Mouse (Mus musculus): ENCODE results near the gene Mknk1. TPM values are rescaled to one million over a fixed set of nuclear protein-coding genes. Genes with fewer than 3 reads are reported as not detected.

Mknk1 gene
- total and polyA plus RNA-seq, 3 experiments: 25.8 to 38.5 TPM; not detected in 1

- H3K79me2 ChIP-seq (ENCODE audit: control insufficient read depth, insufficient read depth, low read length, poor library complexity): no peaks in the 10 kb centered on the region
- no peaks in the 10 kb centered on the region for H3K4me1 ChIP-seq (ENCODE audit: control insufficient read depth in 1 of 2, insufficient read depth in 2 of 2, low read length in 2 of 2)
- TF ChIP-seq POLR2A (IDR thresholded peaks at IDR 0.05; ENCODE audit: control insufficient read depth in 1 of 2, insufficient read depth in 1 of 2, low read depth in 1 of 2, low read length in 2 of 2, poor library complexity in 1 of 2): no peak
- no peak for TF ChIP-seq JUND (IDR thresholded peaks at IDR 0.05; ENCODE audit: low read depth, low read length)
- TF ChIP-seq RCOR1 (IDR thresholded peaks at IDR 0.05; ENCODE audit: low read depth, low read length): no peak
- TF ChIP-seq EP300 (IDR thresholded peaks at IDR 0.05; ENCODE audit: low read depth in 1 of 2, low read length in 2 of 2): no peak
- no peak for TF ChIP-seq GABPA (IDR thresholded peaks at IDR 0.05; ENCODE audit: low read depth, low read length)
- no peak for TF ChIP-seq MAX (IDR thresholded peaks at IDR 0.05; ENCODE audit: low read length)
- TF ChIP-seq RAD21 (IDR thresholded peaks at IDR 0.05; ENCODE audit: low read depth, low read length): no peak
- no peak for TF ChIP-seq TAL1 (IDR thresholded peaks at IDR 0.05; ENCODE audit: low read length)
- TF ChIP-seq MAZ (IDR thresholded peaks at IDR 0.05; ENCODE audit: low read depth, low read length): no peak
- no peak for TF ChIP-seq POLR2AphosphoS5 (IDR thresholded peaks at IDR 0.05; ENCODE audit: borderline replicate concordance, low read depth, low read length)
- TF ChIP-seq ZC3H11A (IDR thresholded peaks at IDR 0.05; ENCODE audit: low read depth, low read length): no peak
- TF ChIP-seq CHD2 (IDR thresholded peaks at IDR 0.05; ENCODE audit: low read length): no peak
- no peak for TF ChIP-seq ETS1 (IDR thresholded peaks at IDR 0.05; ENCODE audit: low read depth, low read length)
- no peak for TF ChIP-seq CTCF (IDR thresholded peaks at IDR 0.05 in 2 of 3, conservative IDR thresholded peaks at IDR 0.05 in 1 of 3; ENCODE audit: control insufficient read depth in 1 of 3, insufficient read depth in 1 of 3, low read depth in 2 of 3, low read length in 3 of 3, poor library complexity in 1 of 3, severe bottlenecking in 1 of 3)
- no peak for TF ChIP-seq TBP (IDR thresholded peaks at IDR 0.05; ENCODE audit: low read depth, low read length)
- no peak for TF ChIP-seq USF1 (IDR thresholded peaks at IDR 0.05; ENCODE audit: low read depth, low read length)
- TF ChIP-seq E2F4 (IDR thresholded peaks at IDR 0.05; ENCODE audit: borderline replicate concordance, low read depth, low read length): no peak
- no peak for TF ChIP-seq MYB (IDR thresholded peaks at IDR 0.05; ENCODE audit: low read depth, low read length)
- TF ChIP-seq KAT2A (conservative IDR thresholded peaks at IDR 0.05; ENCODE audit: low read depth, low read length): no peak
- no peak for TF ChIP-seq UBTF (IDR thresholded peaks at IDR 0.05; ENCODE audit: borderline replicate concordance, insufficient read depth, low read depth, low read length)
- no peaks in the 10 kb centered on the region for H3K36me3 ChIP-seq (ENCODE audit: control insufficient read depth in 1 of 2, insufficient read depth in 2 of 2, low read length in 2 of 2)
- no peak for DNase-seq (ENCODE audit: low read depth, low spot score)
- H3K9me3 ChIP-seq (replicated peaks; ENCODE audit: insufficient read depth, low read length): no peaks in the 10 kb centered on the region
- H3K27me3 ChIP-seq (ENCODE audit: control insufficient read depth in 1 of 2, insufficient read depth in 2 of 2, low read length in 2 of 2): peaks cover 0 to 3% of the 10 kb centered on the region in 2 experiments; a peak in 1 of 4 replicates
- no peak within 1 kb of the TSS for H3K27ac ChIP-seq (ENCODE audit: control insufficient read depth, low read depth, low read length)
- H3K4me3 ChIP-seq (ENCODE audit: control insufficient read depth in 1 of 2, insufficient read depth in 1 of 2, low read depth in 2 of 2, low read length in 2 of 2): no peak within 1 kb of the TSS
- no peak within 1 kb of the TSS for H3K9ac ChIP-seq (ENCODE audit: control insufficient read depth, low read depth, low read length, poor library complexity, severe bottlenecking)
Observed at GRCm38 (mm10) chr4:115890553-115890952, 51.6 kb downstream of the Mknk1 start, which contains the start of gene 6430628N08Rik. Gene 6430628N08Rik, plus strand, starts transcription at chr4:115890665.

- no peaks in the 10 kb centered on the region for H3K4me1 ChIP-seq (ENCODE audit: control insufficient read depth in 1 of 2, insufficient read depth in 2 of 2, low read length in 2 of 2)
- TF ChIP-seq SMC3 (IDR thresholded peaks at IDR 0.05; ENCODE audit: low read depth, low read length) (no peak), TBP (IDR thresholded peaks at IDR 0.05; ENCODE audit: low read depth, low read length) (no peak), MYC (IDR thresholded peaks at IDR 0.05; ENCODE audit: low read depth, low read length) (no peak), MEF2A (IDR thresholded peaks at IDR 0.05; ENCODE audit: extremely low read depth, insufficient replicate concordance, low read depth, low read length, poor library complexity, severe bottlenecking) (no peak), CHD1 (IDR thresholded peaks at IDR 0.05; ENCODE audit: low read depth, low read length) (no peak), POLR2AphosphoS5 (IDR thresholded peaks at IDR 0.05; ENCODE audit: borderline replicate concordance, low read depth, low read length) (no peak), GABPA (IDR thresholded peaks at IDR 0.05; ENCODE audit: low read depth, low read length) (no peak), ETS1 (IDR thresholded peaks at IDR 0.05; ENCODE audit: low read depth, low read length) (no peak), CTCF (IDR thresholded peaks at IDR 0.05 in 2 of 3, conservative IDR thresholded peaks at IDR 0.05 in 1 of 3; ENCODE audit: control insufficient read depth in 1 of 3, insufficient read depth in 1 of 3, low read depth in 2 of 3, low read length in 3 of 3, poor library complexity in 1 of 3, severe bottlenecking in 1 of 3) (no peak), KAT2A (conservative IDR thresholded peaks at IDR 0.05; ENCODE audit: low read depth, low read length) (no peak), ZC3H11A (IDR thresholded peaks at IDR 0.05; ENCODE audit: low read depth, low read length) (no peak), MAFK (IDR thresholded peaks at IDR 0.05; ENCODE audit: borderline replicate concordance, low read depth, low read length) (no peak), MAX (IDR thresholded peaks at IDR 0.05; ENCODE audit: low read length) (no peak), RCOR1 (IDR thresholded peaks at IDR 0.05; ENCODE audit: low read depth, low read length) (no peak)
Observed at GRCm38 (mm10) chr4:115894281-115894680, 55.3 kb downstream of the Mknk1 start.

More at GRCm38 (mm10) chr4:115894281-115894680, 55.3 kb downstream of the Mknk1 start:
- Histone ChIP-seq H3K9me3 (replicated peaks; ENCODE audit: insufficient read depth, low read length) (no peaks in the 10 kb centered on the region), H3K36me3 (ENCODE audit: control insufficient read depth in 1 of 2, insufficient read depth in 2 of 2, low read length in 2 of 2) (no peaks in the 10 kb centered on the region), H3K79me2 (ENCODE audit: control insufficient read depth, insufficient read depth, low read length, poor library complexity) (no peaks in the 10 kb centered on the region), H3K27me3 (ENCODE audit: control insufficient read depth in 1 of 2, insufficient read depth in 2 of 2, low read length in 2 of 2) (peaks cover 0 to 5% of the 10 kb centered on the region in 2 experiments; a peak in 1 of 4 replicates), H3K4me3 (ENCODE audit: control insufficient read depth in 1 of 2, insufficient read depth in 1 of 2, low read depth in 2 of 2, low read length in 2 of 2) (no peak overlapping the region), H3K9ac (ENCODE audit: control insufficient read depth, low read depth, low read length, poor library complexity, severe bottlenecking) (no peak overlapping the region), H3K27ac (ENCODE audit: control insufficient read depth, low read depth, low read length) (no peak overlapping the region)
- no peak for DNase-seq (ENCODE audit: low read depth, low spot score)

All from MEL (cell line).